Mouse (Mus musculus): ENCODE results near the gene Cdk11b. TPM values are rescaled to one million over a fixed set of nuclear protein-coding genes. Genes with fewer than 3 reads are reported as not detected.

Gene Cdk11b
- polyA plus RNA-seq (2012; ENCODE audit: insufficient read depth, insufficient read length, missing spikeins): 32.4 and 37.9 TPM in 2 replicates

DNA sequence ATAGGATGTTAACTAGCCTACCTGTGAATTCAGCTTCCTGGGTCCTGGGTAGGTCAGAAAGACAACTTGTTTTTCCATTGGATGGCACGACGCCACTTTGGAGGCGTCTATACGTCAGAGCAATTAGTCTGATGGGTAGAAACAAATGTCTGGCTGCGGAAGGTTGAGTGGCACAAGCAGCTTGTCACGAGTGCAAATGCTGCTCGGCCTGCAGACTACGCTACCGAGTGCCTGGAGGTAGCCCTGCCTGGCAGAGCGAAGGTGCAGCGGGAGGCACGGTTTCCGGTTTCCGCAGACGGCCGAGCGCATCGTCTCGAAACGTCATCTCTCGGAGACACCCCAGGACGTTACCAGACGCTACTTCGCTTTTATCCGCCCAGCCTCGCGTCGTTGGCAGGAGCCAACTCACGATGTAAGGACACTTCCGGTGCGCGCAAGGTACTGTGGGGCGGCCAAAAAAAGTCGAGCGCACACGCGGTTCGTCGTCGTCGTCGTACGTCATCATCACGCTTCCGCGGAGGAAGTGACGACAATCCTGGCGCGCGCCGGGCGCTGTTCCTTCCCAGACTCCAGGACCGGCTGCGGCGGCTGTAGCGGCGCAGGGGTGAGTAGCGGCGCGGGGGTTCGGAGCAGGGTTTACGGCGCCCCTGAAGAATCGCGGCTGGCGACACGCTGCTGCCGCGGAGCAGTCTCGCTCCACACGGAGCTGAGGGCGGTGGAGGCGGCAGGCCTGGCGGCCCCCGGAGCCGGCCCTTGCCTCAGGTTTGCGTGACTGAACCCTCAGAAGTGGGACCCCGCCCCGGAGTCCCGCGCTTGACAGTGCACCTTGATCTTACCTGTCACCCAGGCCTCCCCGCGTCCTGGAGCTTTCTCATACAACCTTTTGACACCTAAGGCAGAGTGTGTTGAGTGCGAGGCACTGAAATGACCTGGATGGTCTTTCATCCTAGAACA is at the start of gene Cdk11b:
Cdk11b (plus strand) TSS at position 517 of the 954 bp plus-strand sequence.
- H3K4me3 ChIP-seq (ENCODE audit: insufficient read depth, low read depth, low read length): peak within 1 kb of the TSS; percentile 91
- H3K4me1 ChIP-seq (ENCODE audit: control insufficient read depth, insufficient read depth, insufficient read length, low read length): no peaks in the 10 kb centered on the region
- H3K27ac ChIP-seq (replicated peaks; ENCODE audit: low read depth, low read length): peak within 1 kb of the TSS; percentile 88

- peak overlapping the region; percentile 64 for H3K27ac ChIP-seq (replicated peaks; ENCODE audit: low read depth, low read length)
- no peak overlapping the region for H3K4me3 ChIP-seq (ENCODE audit: insufficient read depth, low read depth, low read length)
These were observed 49.7 kb upstream of the Cdk11b start for GRCm38 (mm10) chr4:155574931-155575330.

DNA sequence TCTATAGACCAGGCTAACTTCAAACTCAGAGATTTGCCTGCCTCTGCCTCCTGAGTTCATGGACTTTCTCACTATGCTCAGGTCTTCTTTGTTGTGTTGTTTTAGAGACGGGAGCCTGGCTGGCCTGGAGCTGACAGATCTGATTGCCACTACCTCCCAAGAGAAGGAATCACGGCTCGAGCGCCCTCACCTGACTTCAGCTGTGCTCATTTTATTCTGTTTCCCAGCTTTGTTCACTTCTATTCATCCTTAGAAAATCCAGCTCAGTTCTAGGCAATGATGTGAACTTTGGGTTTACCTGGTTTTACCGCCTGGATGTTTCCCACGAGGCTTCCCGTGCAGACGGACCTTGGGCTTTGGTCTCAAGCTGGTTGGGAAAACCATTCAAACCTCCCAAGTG is 49.1 kb upstream of the Cdk11b start:
- H3K4me1 ChIP-seq (ENCODE audit: control insufficient read depth, insufficient read depth, insufficient read length, low read length): peaks cover 39% of the 10 kb centered on the region
- H3K27ac ChIP-seq (replicated peaks; ENCODE audit: low read depth, low read length): peak overlapping the region; percentile 4; the same call in 1 of the 2 replicates
- H3K4me3 ChIP-seq (ENCODE audit: insufficient read depth, low read depth, low read length): no peak overlapping the region

More at GRCm38 (mm10) chr4:155574931-155575330, 49.7 kb upstream of the Cdk11b start:
- H3K4me1 ChIP-seq (ENCODE audit: control insufficient read depth, insufficient read depth, insufficient read length, low read length): peaks cover 39% of the 10 kb centered on the region

- Histone ChIP-seq H3K27ac (replicated peaks; ENCODE audit: low read depth, low read length) (peak overlapping the region; percentile 38), H3K4me3 (ENCODE audit: insufficient read depth, low read depth, low read length) (no peak overlapping the region)
These were observed 47.5 kb upstream of the Cdk11b start for GRCm38 (mm10) chr4:155577132-155577531.

DNA sequence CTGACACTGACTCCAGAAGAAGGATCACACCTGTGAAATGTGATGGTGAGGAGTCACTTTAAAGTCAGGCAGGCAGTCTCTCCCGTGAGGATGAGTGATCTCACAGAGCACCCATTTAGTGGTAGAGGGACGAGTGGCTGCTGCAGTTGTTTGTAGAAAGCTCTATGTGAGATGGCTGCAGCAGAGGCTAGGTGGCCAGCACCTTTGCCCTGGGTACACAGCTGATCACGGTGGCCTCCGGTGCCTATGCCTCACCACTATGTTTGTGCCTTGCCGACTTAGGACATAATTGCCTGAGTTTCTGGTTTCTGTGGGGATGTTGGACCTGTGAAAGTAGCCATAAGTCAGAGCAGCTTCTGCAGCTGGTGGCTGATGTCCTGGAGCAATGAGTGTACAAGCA is 46.9 kb upstream of the Cdk11b start:
- H3K27ac ChIP-seq (replicated peaks; ENCODE audit: low read depth, low read length): 0 out of 2 replicates have a peak overlapping the region, but pooled peaks have one; percentile 38
- peaks cover 28% of the 10 kb centered on the region for H3K4me1 ChIP-seq (ENCODE audit: control insufficient read depth, insufficient read depth, insufficient read length, low read length)
- no peak overlapping the region for H3K4me3 ChIP-seq (ENCODE audit: insufficient read depth, low read depth, low read length)

More at GRCm38 (mm10) chr4:155577132-155577531, 47.5 kb upstream of the Cdk11b start:
- H3K4me1 ChIP-seq (ENCODE audit: control insufficient read depth, insufficient read depth, insufficient read length, low read length): peaks cover 29% of the 10 kb centered on the region

GRCm38 (mm10) chr4:155578336-155579125 is 46.1 kb upstream of the Cdk11b start:
- no peak overlapping the region for H3K4me3 ChIP-seq (ENCODE audit: insufficient read depth, low read depth, low read length)
- peak overlapping the region; percentile 52 for H3K27ac ChIP-seq (replicated peaks; ENCODE audit: low read depth, low read length)
- peaks cover 21% of the 10 kb centered on the region for H3K4me1 ChIP-seq (ENCODE audit: control insufficient read depth, insufficient read depth, insufficient read length, low read length)

DNA sequence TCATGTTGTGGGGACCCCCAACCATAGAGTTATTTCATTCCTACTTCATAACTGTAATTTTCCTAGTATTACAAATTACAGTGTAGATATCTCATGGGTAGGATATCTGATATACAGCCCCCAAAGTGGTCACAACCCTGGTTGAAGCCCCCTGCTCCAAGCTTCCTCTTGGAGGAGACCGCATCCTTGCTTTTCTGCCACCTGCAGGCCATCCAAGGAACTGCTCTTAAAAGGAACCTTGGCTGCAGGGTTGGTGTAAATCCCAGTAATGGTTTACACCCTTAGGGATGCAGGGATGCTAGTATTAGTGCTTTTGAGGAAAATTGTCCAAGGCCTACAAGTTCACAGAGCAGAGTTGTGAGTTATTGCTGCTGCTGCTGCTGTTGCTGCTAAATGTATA is 44.2 kb upstream of the Cdk11b start:
- H3K27ac ChIP-seq (replicated peaks; ENCODE audit: low read depth, low read length): no peak overlapping the region
- no peak overlapping the region for H3K4me3 ChIP-seq (ENCODE audit: insufficient read depth, low read depth, low read length)
- H3K4me1 ChIP-seq (ENCODE audit: control insufficient read depth, insufficient read depth, insufficient read length, low read length): peaks cover 10% of the 10 kb centered on the region; the same call in 1 of the 2 replicates

GRCm38 (mm10) chr4:155582279-155582905 is 42.3 kb upstream of the Cdk11b start:
- no peak overlapping the region for H3K27ac ChIP-seq (replicated peaks; ENCODE audit: low read depth, low read length)
- H3K4me3 ChIP-seq (ENCODE audit: insufficient read depth, low read depth, low read length): no peak overlapping the region
- H3K4me1 ChIP-seq (ENCODE audit: control insufficient read depth, insufficient read depth, insufficient read length, low read length): peaks cover 9% of the 10 kb centered on the region; the same call in 1 of the 2 replicates

- H3K4me1 ChIP-seq (ENCODE audit: control insufficient read depth, insufficient read depth, insufficient read length, low read length): no peaks in the 10 kb centered on the region
- H3K4me3 ChIP-seq (ENCODE audit: insufficient read depth, low read depth, low read length): no peak overlapping the region
- H3K27ac ChIP-seq (replicated peaks; ENCODE audit: low read depth, low read length): no peak overlapping the region
These were observed 35.3 kb upstream of the Cdk11b start for GRCm38 (mm10) chr4:155589356-155589755.

DNA sequence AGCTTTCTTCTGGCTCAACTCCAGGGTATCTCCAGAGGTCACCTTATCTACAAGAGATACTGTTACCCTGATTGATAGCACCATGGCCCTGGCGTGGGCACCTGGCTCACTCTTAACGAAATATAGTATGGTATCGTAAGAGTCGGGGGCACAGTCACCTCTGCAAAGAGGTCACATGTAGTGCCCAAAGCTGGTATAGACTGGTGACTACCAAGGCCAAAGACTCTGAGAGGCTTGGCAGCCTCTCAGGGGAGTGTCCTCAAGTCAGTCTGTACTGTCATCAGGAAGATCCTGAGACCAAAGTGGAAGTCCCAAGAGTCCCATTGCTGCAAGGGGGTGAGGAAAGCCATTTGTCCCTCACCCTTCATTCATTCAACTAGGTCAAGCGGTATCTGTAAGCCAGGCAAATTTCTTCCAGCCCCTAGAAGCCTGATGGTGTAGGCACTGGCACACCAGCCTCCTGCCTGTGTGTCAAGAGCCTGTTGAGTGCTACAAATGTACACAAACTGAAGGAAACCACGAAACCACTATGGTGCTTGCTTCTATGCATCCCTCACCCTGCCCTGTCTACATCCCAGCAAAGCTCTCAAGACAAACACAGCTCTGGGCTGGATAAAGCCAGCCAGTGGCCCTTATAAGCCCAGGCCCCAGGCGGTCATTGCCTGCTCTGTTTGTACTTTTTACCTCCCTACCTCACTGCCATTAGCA is 33.5 kb upstream of the Cdk11b start:
- Histone ChIP-seq H3K4me3 (ENCODE audit: insufficient read depth, low read depth, low read length) (no peak overlapping the region), H3K4me1 (ENCODE audit: control insufficient read depth, insufficient read depth, insufficient read length, low read length) (no peaks in the 10 kb centered on the region), H3K27ac (replicated peaks; ENCODE audit: low read depth, low read length) (no peak overlapping the region)

GRCm38 (mm10) chr4:155593780-155594179 is 30.9 kb upstream of the Cdk11b start:
- Histone ChIP-seq H3K27ac (replicated peaks; ENCODE audit: low read depth, low read length) (no peak overlapping the region), H3K4me3 (ENCODE audit: insufficient read depth, low read depth, low read length) (no peak overlapping the region), H3K4me1 (ENCODE audit: control insufficient read depth, insufficient read depth, insufficient read length, low read length) (no peaks in the 10 kb centered on the region)

GRCm38 (mm10) chr4:155595777-155596176 is 28.9 kb upstream of the Cdk11b start:
- Histone ChIP-seq H3K4me3 (ENCODE audit: insufficient read depth, low read depth, low read length) (no peak overlapping the region), H3K27ac (replicated peaks; ENCODE audit: low read depth, low read length) (no peak overlapping the region), H3K4me1 (ENCODE audit: control insufficient read depth, insufficient read depth, insufficient read length, low read length) (no peaks in the 10 kb centered on the region)

DNA sequence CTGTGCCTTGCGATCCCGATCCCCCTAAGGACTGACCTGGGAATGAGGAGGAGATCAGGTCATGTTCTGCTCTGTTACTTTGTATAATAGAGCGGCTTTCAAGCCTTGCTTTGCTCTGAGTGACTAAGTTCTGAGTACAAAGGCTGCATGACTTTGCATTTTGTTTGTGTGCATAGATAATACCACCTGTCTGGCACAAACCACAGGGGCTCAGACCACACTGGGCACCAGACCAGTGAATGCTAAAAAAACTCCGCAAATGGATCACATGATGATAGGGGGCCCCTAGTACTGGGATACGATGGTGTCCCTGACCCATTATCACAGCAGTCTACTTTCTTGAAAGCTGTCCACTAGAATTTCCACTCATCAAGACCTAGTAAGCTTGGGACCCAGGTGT is 28.0 kb upstream of the Cdk11b start:
- H3K27ac ChIP-seq (replicated peaks; ENCODE audit: low read depth, low read length): no peak overlapping the region
- no peak overlapping the region for H3K4me3 ChIP-seq (ENCODE audit: insufficient read depth, low read depth, low read length)
- H3K4me1 ChIP-seq (ENCODE audit: control insufficient read depth, insufficient read depth, insufficient read length, low read length): no peaks in the 10 kb centered on the region

- Histone ChIP-seq H3K27ac (replicated peaks; ENCODE audit: low read depth, low read length) (no peak overlapping the region), H3K4me3 (ENCODE audit: insufficient read depth, low read depth, low read length) (no peak overlapping the region), H3K4me1 (ENCODE audit: control insufficient read depth, insufficient read depth, insufficient read length, low read length) (no peaks in the 10 kb centered on the region)
These were observed 26.1 kb upstream of the Cdk11b start for GRCm38 (mm10) chr4:155598536-155598935.
